Mouse (Mus musculus) yolk sac, embryonic 10.5 days (tissue): ENCODE measurements around the gene Bag2.
"Not testable (repeated sequence)": the region's sequence is repeated elsewhere in the genome, so short reads cannot be mapped to it uniquely, and the experiment has no call there.

Experiments
- DNase-seq: peaks from one replicate; pipeline ENCODE4 v3.0.0-alpha.2; 2017; ENCODE audit warnings: low spot score

The Bag2 gene

DNA sequence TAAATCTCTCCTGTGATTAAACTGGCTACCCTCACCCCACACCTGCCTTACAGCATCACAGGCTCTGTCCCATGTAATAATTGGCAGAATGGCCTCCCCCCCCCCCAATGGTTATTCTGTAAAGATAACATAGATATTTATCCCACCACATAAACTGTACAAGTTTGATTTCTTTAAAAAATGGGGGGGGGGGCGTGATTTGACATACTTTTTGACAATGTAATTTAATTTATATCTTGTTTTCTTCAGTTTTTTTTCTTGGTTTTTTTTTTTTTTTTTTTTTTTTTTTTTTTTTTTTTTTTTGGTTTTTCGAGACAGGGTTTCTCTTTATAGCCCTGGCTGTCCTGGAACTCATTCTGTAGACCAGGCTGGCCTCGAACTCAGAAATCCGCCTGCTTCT, 7.9 kb downstream of the Bag2 start:
- DNase-seq: not testable (repeated sequence)

DNA sequence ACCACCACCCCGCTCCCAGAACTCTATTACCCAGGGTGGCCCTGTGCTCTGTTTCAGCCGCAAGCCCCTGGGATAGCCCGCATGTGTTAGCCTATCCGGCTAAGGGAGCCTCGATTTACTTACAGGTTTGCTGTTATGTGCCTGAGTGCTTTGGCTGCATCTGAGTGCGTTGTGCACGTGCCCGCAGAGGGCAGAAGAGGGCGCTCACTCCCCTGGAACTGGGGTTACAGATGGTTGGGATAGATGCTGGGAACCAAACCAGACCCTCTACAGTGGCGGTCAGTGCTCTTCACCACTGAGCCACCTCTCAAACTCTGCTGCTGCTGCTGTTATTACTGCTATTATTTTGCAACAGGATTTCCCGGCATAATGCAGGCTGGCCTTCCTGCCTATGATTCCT, 8.5 kb downstream of the Bag2 start:
- DNase-seq: no peak

DNA sequence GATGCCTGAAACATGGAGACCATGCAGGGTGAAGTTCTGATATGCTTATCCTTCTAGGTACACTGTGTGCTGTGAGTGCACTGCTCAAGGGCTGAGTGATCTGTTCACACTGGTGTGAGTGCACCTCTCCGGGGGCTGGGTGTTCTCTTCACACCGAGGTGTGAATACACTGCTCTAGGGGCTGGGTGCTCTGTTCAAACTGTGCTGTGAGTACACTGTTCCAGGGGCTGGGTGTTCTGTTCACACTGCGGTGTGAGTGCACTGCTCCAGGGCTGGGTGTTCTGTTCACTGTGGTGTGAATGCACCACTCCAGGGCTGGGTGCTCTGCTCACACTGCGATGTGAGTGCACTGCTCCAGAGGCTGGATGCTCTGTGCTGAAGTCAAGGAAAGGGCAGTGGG, 11.7 kb downstream of the Bag2 start:
- DNase-seq: no peak

GRCm38 (mm10) chr1:33744815-33745214, 12.8 kb downstream of the Bag2 start:
- DNase-seq: not testable (repeated sequence)

DNA sequence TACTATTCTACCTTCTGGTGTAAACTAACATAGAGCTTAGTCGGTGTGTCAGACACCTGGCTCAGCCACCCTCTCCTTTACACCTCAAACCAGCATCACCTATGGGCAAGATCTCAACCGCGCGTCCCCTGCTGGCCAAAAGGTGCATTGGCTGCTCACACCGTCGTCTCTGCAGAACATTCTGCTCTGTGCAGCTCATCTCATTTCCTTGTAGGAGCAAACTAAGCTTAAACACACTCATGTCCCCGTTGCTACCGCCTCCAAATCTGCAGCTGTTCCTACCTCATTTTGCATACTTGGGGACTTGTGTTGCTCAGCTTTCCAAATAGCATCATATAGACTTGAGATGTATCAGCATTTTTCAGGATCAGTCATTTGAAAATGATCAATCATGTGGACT, 14.7 kb downstream of the Bag2 start:
- DNase-seq: peak; percentile 47

GRCm38 (mm10) chr1:33739302-33739701, 18.3 kb downstream of the Bag2 start:
- DNase-seq: peak; percentile 39

DNA sequence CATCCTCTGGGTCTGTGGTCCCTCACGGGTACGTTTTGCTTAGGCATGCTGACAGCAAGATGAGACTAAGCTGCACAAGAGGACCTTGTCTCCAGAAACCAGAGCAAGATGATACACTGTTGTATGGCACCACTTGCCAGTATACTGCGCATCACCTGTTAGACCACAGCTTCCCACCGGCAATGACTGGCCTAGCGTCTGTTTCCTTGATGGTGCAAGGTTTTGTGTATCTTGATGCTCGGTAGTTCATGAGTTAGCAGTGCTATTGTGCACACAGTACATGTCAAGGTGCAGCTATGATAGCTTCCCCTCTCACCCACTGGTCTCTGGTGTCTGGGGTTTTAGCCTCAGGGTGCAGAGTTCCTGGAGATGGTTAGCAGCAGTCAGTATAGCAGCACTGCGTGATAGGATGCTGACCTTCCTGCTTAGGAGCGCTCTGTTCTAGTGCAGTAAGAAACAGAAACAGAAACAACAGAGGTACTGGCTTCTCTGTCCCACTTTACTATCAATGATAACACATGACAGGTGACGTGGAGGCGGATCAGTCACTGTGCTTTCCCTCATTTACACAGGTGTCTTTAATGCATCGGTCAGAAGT, 18.8 kb downstream of the Bag2 start:
- DNase-seq: no peak

- DNase-seq: no peak
Measured at GRCm38 (mm10) chr1:33738281-33738680, 19.3 kb downstream of the Bag2 start.

DNA sequence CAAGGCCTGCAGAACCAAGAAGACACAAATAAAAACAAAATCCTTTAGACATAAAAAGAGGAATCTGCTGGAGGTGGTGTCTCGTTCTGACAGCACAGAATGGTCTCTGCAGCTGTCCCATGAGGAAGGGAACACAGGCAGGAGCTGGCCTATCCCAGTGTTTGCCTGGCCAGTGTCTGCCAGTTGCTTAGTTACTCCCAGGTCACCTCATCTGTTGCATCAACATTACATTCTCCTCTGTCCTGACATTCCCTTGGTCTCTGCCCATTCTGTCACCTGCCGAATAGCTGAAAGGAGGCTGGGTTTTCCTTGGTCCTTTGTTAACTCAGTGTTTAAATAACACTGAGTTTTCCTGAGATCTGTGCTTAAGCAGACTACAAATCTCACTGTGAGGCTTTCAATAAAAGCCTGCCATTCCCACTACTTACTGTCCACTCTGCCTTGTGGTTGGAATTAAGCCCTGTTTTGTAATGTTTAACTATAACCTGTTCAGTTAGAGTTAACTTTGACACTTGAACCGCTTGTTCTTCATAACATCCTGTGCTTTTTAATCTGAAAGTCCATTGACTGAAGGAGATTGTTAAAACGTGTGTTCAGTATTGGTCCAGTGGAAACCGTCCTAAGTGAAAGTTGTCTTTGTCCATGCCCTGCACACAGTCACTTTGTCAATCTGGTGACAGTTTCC, 23.5 kb downstream of the Bag2 start:
- peak; percentile 17 for DNase-seq

- DNase-seq: no peak
Measured at GRCm38 (mm10) chr1:33733044-33733443, 24.6 kb downstream of the Bag2 start.

DNA sequence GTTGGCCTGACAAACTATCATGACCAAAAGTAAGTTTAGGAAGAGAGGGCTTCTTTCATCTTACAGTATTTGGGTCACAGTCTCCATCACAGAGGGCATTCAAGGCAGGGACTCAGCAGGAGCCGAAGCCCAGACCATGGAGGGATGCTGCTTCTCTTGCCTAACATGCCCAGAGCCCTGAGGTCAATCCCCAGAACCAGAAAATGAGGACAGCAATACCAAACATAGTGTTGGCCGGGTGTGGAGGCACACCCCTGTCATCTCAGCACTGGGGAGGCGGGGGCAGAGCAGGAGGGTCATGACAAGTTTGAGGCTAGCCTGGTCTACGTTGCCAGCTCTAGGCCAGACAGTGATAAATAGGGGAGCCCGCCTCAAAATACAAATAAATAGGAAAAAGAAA, 32.5 kb downstream of the Bag2 start:
- DNase-seq: no peak

DNA sequence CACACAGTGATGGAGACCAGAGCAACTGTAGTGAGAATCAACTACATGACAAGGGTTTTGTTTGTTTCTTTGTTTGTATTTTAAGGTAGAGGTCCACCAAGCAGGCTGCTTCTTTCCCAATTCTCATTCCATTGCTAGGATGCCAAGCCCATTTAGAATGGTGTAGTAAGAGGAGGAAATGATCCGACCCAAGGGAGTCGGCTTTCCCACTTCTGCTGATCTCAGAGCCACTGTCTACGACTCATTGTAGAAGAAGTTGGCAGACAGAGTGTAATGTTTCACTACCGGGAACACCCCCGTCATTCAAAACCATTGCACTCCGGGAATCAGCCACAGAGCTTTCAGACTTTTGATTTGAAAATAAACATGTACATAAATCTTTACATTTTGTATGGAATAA, 33.1 kb downstream of the Bag2 start:
- DNase-seq: no peak

DNA sequence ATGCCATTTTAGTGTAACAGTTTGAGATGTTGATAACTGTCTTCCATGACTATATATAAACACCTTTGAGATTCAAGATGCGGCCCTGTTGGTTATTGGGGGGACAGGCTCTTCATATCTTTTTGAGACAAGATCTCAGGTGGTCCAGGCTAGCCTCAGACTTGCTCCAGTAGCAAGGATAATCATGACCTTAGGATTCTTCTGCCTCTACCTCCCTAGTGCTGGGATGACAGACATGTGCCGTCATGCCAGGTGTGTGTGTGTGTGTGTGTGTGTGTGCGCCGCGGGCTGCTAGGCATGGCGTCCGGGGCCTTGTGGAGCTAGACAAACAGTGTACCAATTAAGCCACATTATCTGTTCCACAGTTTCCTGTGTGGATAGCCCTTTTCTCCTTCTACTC, 36.6 kb downstream of the Bag2 start:
- DNase-seq: no peak

- DNase-seq: no peak
Measured at GRCm38 (mm10) chr1:33720231-33720630, 37.4 kb downstream of the Bag2 start.

GRCm38 (mm10) chr1:33719733-33720225, 37.8 kb downstream of the Bag2 start, which contains the start of gene Rab23:
Gene Rab23 (plus strand): TSS chr1:33719887.
- peak; percentile 76 for DNase-seq

- no peak for DNase-seq
Measured at GRCm38 (mm10) chr1:33717636-33718035, 40.0 kb downstream of the Bag2 start.

DNA sequence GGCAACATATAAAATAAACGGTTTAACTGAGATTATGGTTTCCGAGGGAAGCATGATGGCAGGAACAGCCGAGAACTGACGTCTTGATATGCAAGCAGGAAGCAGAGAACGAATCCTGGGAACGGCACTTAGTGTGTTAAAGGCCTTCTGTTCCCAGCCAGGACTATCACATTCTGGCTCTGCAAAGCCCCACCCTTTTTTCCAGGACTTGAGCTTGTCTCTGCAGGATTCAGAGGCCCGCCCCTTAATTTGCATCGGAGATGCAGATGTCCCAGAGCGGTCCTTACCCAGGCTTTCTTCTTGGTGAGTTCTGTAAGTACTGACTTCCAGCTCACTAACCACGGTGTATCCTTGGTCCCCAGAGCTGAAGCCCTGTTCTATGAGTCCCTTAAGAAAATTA, 42.8 kb downstream of the Bag2 start:
- no peak for DNase-seq

DNA sequence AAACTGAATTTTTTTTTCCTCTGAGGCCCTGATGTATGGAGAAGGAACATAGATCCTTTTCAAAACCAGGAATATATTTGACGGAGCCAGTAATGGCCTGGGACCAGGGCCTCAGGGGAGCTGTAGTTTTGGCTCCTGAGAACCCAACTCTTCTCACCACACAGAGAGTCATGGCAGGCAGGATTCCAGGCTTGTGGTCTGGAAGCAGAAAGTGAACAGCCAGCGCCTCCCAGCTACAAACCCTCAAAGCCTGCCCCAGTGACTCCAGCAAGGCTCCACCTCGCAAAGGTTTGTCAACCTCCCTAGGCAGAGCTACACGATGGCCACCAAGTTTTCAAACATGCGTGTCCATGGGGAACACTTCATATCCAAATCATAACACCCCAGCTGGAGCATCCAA, 45.6 kb downstream of the Bag2 start:
- no peak for DNase-seq

GRCm38 (mm10) chr1:33709615-33710014, 48.0 kb downstream of the Bag2 start:
- DNase-seq: no peak

- DNase-seq: no peak
Measured at GRCm38 (mm10) chr1:33701244-33701643, 56.4 kb downstream of the Bag2 start.

DNA sequence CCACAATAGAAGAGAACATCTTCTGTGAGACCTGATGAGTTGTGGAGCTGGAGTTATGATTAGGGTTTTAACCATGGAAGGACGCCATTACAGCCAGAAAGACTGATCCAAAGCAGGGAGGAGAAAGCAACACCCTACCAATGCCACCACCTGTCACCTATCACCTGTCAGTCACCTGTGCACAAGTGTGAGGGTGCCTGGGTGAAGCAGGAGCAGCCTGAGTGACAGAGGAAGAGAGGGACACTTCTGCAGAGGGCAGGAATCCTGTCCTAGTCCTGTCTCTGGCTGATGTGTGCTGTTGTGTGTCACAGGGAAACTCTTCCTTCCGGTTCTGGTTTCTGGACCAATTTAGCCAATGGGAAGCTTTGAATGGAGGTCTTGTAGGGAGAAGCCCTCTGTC, 61.6 kb downstream of the Bag2 start:
- no peak for DNase-seq
